In genomic region chr7:35647101-35647698, GRCm38 (mm10) we compare ENCODE assay signal across 1 mouse cellular context.
TF ChIP-seq lines count a peak whose summit lies in the region.

Gene Pdcd5 (minus strand): TSS chr7:35647521.

TF ChIP-seq in CH12.LX, 34 proteins besides CTCF, POLR2A, EP300 and RAD21 (continued from another document):
- TF ChIP-seq MAFK (IDR thresholded peaks at IDR 0.05; ENCODE audit: insufficient replicate concordance, low read length) (no peak), USF2 (conservative IDR thresholded peaks at IDR 0.05; ENCODE audit: low read depth, low read length) (no peak), POLR2AphosphoS2 (IDR thresholded peaks at IDR 0.05; ENCODE audit: low read depth, low read length) (peak; percentile 66; the same call in 1 of the 2 replicates), PAX5 (IDR thresholded peaks at IDR 0.05; ENCODE audit: low read length) (no peak), NRF1 (IDR thresholded peaks at IDR 0.05; ENCODE audit: low read depth, low read length) (peak; percentile 91), SMC3 (IDR thresholded peaks at IDR 0.05; ENCODE audit: low read depth, low read length) (no peak), JUN (IDR thresholded peaks at IDR 0.05; ENCODE audit: insufficient read depth, low read depth, low read length) (no peak), ETS1 (conservative IDR thresholded peaks at IDR 0.05; ENCODE audit: low read depth, low read length) (no peak), MEF2A (IDR thresholded peaks at IDR 0.05; ENCODE audit: borderline replicate concordance, low read depth, low read length) (0 out of 2 replicates have a peak, but pooled peaks have one; percentile 69), CHD1 (IDR thresholded peaks at IDR 0.05; ENCODE audit: low read depth, low read length) (no peak), ELF1 (IDR thresholded peaks at IDR 0.05; ENCODE audit: low read depth, low read length) (peak; percentile 78; the same call in 1 of the 2 replicates), HCFC1 (IDR thresholded peaks at IDR 0.05; ENCODE audit: low read depth, low read length) (peak; percentile 92), IRF4 (IDR thresholded peaks at IDR 0.05; ENCODE audit: low read depth, low read length) (peak; percentile 60)
